10 mouse cellular contexts compared by ENCODE assay signal in the genomic region with DNA sequence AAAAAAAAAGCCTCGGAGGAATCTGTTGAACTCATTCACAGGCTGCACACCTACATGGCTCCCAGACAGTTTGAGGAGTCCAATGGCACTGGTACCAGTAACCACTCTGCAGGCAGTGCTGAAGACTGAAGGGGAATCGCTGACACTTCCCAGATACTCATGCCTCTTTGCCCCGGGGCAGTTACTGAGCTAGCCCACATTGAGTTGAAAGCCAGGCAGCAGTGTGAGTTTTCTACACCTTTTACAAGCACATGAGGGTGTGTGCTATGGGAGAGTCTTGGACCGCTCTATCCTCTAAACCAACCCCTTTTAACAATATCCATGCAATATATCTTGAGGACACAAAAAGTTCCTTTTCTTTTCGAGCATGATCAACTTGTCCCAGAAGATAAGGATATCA. TPM values are rescaled to one million over a fixed set of nuclear protein-coding genes. Genes with fewer than 3 reads are reported as not detected.
DNase-seq lines count a peak whose midpoint lies in the region; ATAC-seq and TF ChIP-seq lines count a peak whose summit lies in the region.
"Had no signal": no experiment of that assay in that cellular context is flagged by ENCODE, and none has a peak within 500 bp of the region (broad histone marks: within the 10 kb centered on the region; RNA-seq: fewer than 3 reads in every experiment).

No protein-coding gene starts in this region.

- no peak for TF ChIP-seq POLR2A in kidney, adult 2 months (IDR thresholded peaks at IDR 0.05; ENCODE audit: low read depth, low read length)

- H3K36me3 ChIP-seq in kidney, embryonic 15.5 days = no peaks in the 10 kb centered on the region
- H3K36me3 ChIP-seq in kidney, adult 2 months (ENCODE audit: control insufficient read depth, insufficient read depth, low read length) = no peaks in the 10 kb centered on the region
- no peaks in the 10 kb centered on the region for H3K36me3 ChIP-seq in hindbrain, embryonic 12.5 days
- no peaks in the 10 kb centered on the region for H3K36me3 ChIP-seq in midbrain, embryonic 16.5 days (ENCODE audit: control insufficient read depth, insufficient read depth, low read length)
- H3K36me3 ChIP-seq in liver, embryonic 11.5 days (ENCODE audit: control insufficient read depth, insufficient read depth, low read length) = no peaks in the 10 kb centered on the region

- intact Hi-C loops in gastrocnemius, postnatal 36 days (cut with DNase I) = no loop called here

- no peak for DNase-seq in kidney, adult 2 months
- peak; percentile 9 for DNase-seq in embryo, embryonic 9.5 days (ENCODE audit: extremely low spot score)
- DNase-seq in liver, embryonic 11.5 days (ENCODE audit: low spot score) = no peak
- no peak for DNase-seq in gastrocnemius, postnatal 36 days
- no peak for DNase-seq in adrenal gland, postnatal 10 days
- DNase-seq: gastrocnemius, postnatal 25 days had no signal

- H3K27me3 ChIP-seq in kidney, embryonic 15.5 days = peaks cover 41% of the 10 kb centered on the region
- no peaks in the 10 kb centered on the region; the same call in 1 of the 2 replicates for H3K27me3 ChIP-seq in kidney, adult 2 months (replicated peaks; ENCODE audit: control insufficient read depth, insufficient read depth, low read length)
- H3K27me3 ChIP-seq in hindbrain, embryonic 12.5 days = peaks cover 5% of the 10 kb centered on the region
- H3K27me3 ChIP-seq in midbrain, embryonic 16.5 days (ENCODE audit: control insufficient read depth, insufficient read depth, low read depth, low read length) = no peaks in the 10 kb centered on the region
- peaks cover 47% of the 10 kb centered on the region for H3K27me3 ChIP-seq in liver, embryonic 11.5 days (replicated peaks; ENCODE audit: control insufficient read depth, insufficient read depth, low read length)

- WGBS in kidney, embryonic 15.5 days = 26% methylated on average over 5 of the region's 5 CpGs
- WGBS in kidney, adult 2 months = 23% methylated on average over 5 of the region's 5 CpGs
- WGBS in hindbrain, embryonic 12.5 days = 29% methylated on average over 5 of the region's 5 CpGs
- WGBS in midbrain, embryonic 16.5 days = 22% methylated on average over 5 of the region's 5 CpGs
- WGBS in liver, embryonic 11.5 days = 33% methylated on average over 5 of the region's 5 CpGs

- no peaks in the 10 kb centered on the region for H3K9me3 ChIP-seq in kidney, embryonic 15.5 days (replicated peaks)
- H3K9me3 ChIP-seq in hindbrain, embryonic 12.5 days (replicated peaks) = no peaks in the 10 kb centered on the region
- no peaks in the 10 kb centered on the region for H3K9me3 ChIP-seq in midbrain, embryonic 16.5 days (replicated peaks; ENCODE audit: control insufficient read depth, low read length, poor library complexity, severe bottlenecking)
- no peaks in the 10 kb centered on the region for H3K9me3 ChIP-seq in liver, embryonic 11.5 days (ENCODE audit: control insufficient read depth, low read length)

- H3K4me1 ChIP-seq in kidney, embryonic 15.5 days = peaks cover 33% of the 10 kb centered on the region
- H3K4me1 ChIP-seq in kidney, adult 2 months (ENCODE audit: control insufficient read depth, insufficient read depth, low read length) = 0 out of 2 replicates have a peak, but pooled peaks cover 2% of the 10 kb centered on the region
- H3K4me1 ChIP-seq in hindbrain, embryonic 12.5 days = peaks cover 6% of the 10 kb centered on the region; the same call in 1 of the 2 replicates
- H3K4me1 ChIP-seq in midbrain, embryonic 16.5 days (ENCODE audit: control insufficient read depth, insufficient read depth, low read length) = peaks cover 13% of the 10 kb centered on the region
- no peaks in the 10 kb centered on the region for H3K4me1 ChIP-seq in liver, embryonic 11.5 days (replicated peaks; ENCODE audit: control insufficient read depth, insufficient read depth, low read length)

- H3K4me3 ChIP-seq in kidney, embryonic 15.5 days (replicated peaks) = no peak overlapping the region; the same call in 1 of the 2 replicates
- no peak overlapping the region for H3K4me3 ChIP-seq in kidney, adult 2 months (ENCODE audit: insufficient read depth, low read depth, low read length)
- H3K4me3 ChIP-seq in hindbrain, embryonic 12.5 days = peak overlapping the region; percentile 72
- H3K4me3 ChIP-seq in midbrain, embryonic 16.5 days (ENCODE audit: low read depth, low read length) = peak overlapping the region; percentile 75
- H3K4me3 ChIP-seq in liver, embryonic 11.5 days (ENCODE audit: low read depth, low read length) = no peak overlapping the region

- H3K4me2 ChIP-seq in kidney, embryonic 15.5 days = 0 out of 2 replicates have a peak overlapping the region, but pooled peaks have one; percentile 25
- H3K4me2 ChIP-seq in hindbrain, embryonic 12.5 days (replicated peaks) = peak overlapping the region; percentile 90
- H3K4me2 ChIP-seq in midbrain, embryonic 16.5 days (ENCODE audit: low read length) = peak overlapping the region; percentile 59
- no peak overlapping the region for H3K4me2 ChIP-seq in liver, embryonic 11.5 days

- no peak for TF ChIP-seq CTCF in kidney, adult 2 months (conservative IDR thresholded peaks at IDR 0.05; ENCODE audit: insufficient read depth, insufficient read length, low read depth, low read length)

- H3K9ac ChIP-seq in kidney, embryonic 15.5 days = no peak overlapping the region
- no peak overlapping the region for H3K9ac ChIP-seq in hindbrain, embryonic 12.5 days
- peak overlapping the region; percentile 98 for H3K9ac ChIP-seq in midbrain, embryonic 16.5 days (ENCODE audit: low read depth, low read length)
- no peak overlapping the region for H3K9ac ChIP-seq in liver, embryonic 11.5 days (ENCODE audit: low read depth, low read length)

- ATAC-seq in kidney, embryonic 15.5 days (replicated peaks; ENCODE audit: low FRiP score) = no peak
- no peak for ATAC-seq in hindbrain, embryonic 12.5 days (ENCODE audit: low FRiP score)
- no peak for ATAC-seq in midbrain, embryonic 16.5 days
- no peak for ATAC-seq in liver, embryonic 11.5 days (replicated peaks; ENCODE audit: low FRiP score)

- H3K27ac ChIP-seq in kidney, embryonic 15.5 days = no peak overlapping the region
- no peak overlapping the region for H3K27ac ChIP-seq in kidney, adult 2 months (ENCODE audit: insufficient read depth, low read depth, low read length)
- no peak overlapping the region for H3K27ac ChIP-seq in hindbrain, embryonic 12.5 days
- peak overlapping the region; percentile 98; the same call in 1 of the 2 replicates for H3K27ac ChIP-seq in midbrain, embryonic 16.5 days (ENCODE audit: low read length)
- H3K27ac ChIP-seq in liver, embryonic 11.5 days (ENCODE audit: low read depth, low read length) = no peak overlapping the region

RNA-seq across cellular contexts. Expression of a gene that starts 2.8 kb away (rescaled TPM):
- 2.0 and 2.8 TPM in 2 replicates for polyA plus RNA-seq in kidney, embryonic 15.5 days (2015; fragmentation: Nextera tagmentation; extraction: Ambion mirVana)
- 0.07 and 0.17 TPM in 2 replicates for polyA plus RNA-seq in kidney, adult 2 months (2012; rRNA removed)
- 14.0 and 15.1 TPM in 2 replicates for polyA plus RNA-seq in hindbrain, embryonic 12.5 days (2016; fragmentation: Nextera tagmentation; extraction: Ambion mirVana)
- 39.4 and 42.2 TPM in 2 replicates for polyA plus RNA-seq in midbrain, embryonic 16.5 days (2015; fragmentation: Nextera tagmentation; extraction: Ambion mirVana)
- 0.11 and 0.22 TPM in 2 replicates for polyA plus RNA-seq in liver, embryonic 11.5 days (2014; fragmentation: Nextera tagmentation; extraction: Ambion mirVana)
- not detected for total RNA-seq in gastrocnemius, postnatal 36 days (2021)
- total RNA-seq in adrenal gland, postnatal 10 days (2021) = 1 to 10 TPM; 1.3 to 2.5 TPM
- total RNA-seq: neutrophil, adult 5-6 weeks had no signal

Comparison
In these comparisons a context has a peak if more than half of its experiments do, and no peak if none do; other contexts are left out.
1. H3K4me3 ChIP-seq: peak in hindbrain, embryonic 12.5 days (single experiment) and midbrain, embryonic 16.5 days (single experiment); none in kidney, embryonic 15.5 days (single experiment), kidney, adult 2 months (single experiment) and liver, embryonic 11.5 days (single experiment).